Mouse (Mus musculus) T-helper 2 cell (primary cell): ENCODE measurements around the gene Ednra.
"Not testable (repeated sequence)": the region's sequence is repeated elsewhere in the genome, so short reads cannot be mapped to it uniquely, and the experiment has no call there.

Experiments used
- in situ Hi-C: fragments of 300-600 bp; cut with MboI, MseI; formaldehyde crosslinking; loops from one replicate; pipeline ENCODE4 v1.15.1; 2025; ENCODE audit warnings: high pct_unique_total_duplicates

Ednra gene

DNA sequence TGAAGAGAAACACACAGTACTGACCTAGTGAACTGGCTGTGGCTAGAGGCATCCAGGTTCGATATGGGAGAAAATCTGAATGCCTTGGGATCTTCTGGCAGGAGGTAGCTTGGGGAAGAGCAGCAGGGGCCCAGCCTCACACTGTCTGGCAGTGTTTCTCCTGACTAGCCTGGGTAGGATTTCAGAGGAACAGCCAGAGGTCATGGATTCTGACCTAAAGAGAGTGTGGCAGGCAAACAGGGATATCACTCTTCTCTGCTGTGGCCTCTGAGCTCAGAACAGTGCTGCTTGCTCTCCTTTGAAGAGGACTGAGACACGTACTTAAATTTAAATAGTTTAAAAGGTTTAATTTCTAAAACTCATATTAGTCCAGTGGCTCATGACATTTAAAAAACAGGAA, 7.2 kb downstream of the Ednra start:
- in situ Hi-C loops: no loop called here

DNA sequence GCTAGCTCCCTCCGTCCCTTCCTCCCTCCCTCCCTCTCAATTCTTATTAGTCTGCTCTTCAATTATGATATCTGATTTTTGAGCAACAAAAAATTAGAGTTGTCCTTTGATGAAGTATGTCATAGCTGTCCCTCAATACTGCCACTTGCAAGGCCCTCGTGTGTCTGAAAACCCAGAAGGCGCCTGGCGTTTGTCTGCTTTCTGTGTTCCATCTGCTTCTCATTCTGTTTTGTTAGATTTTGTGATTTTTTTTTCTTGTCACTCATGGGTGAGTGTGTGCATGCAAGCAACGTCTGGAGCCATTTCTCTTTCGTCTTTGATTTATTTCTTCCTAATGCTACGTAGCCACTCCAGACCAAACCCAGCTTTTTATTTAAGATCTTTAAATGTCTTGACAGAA, 9.8 kb downstream of the Ednra start:
- in situ Hi-C loops: no loop called here

GRCm38 (mm10) chr8:77713688-77714087, 10.6 kb downstream of the Ednra start:
- in situ Hi-C loops: no loop called here

GRCm38 (mm10) chr8:77704768-77705167, 19.5 kb downstream of the Ednra start:
- in situ Hi-C loops: no loop called here

DNA sequence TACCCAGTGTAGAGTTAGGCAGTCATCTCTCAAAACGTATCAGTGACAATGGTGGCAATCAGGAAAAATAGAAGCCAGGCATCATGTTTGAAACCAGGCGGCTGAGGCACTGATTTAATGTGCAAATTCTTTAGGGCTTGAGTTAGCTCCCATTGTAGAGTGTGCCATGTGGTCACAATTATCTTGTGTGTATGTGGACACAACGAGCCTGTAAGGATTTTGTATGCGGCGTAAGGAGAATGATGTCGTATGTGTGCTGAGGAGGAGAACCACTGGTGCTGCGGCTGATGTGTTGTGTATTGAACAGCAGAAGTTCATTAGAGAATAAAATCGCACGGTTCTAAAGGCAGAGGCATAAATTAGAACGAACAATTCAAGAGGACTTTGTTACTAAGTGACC, 26.2 kb downstream of the Ednra start:
- in situ Hi-C loops: no loop called here

GRCm38 (mm10) chr8:77696182-77696581, 28.1 kb downstream of the Ednra start:
- in situ Hi-C loops: no loop called here

DNA sequence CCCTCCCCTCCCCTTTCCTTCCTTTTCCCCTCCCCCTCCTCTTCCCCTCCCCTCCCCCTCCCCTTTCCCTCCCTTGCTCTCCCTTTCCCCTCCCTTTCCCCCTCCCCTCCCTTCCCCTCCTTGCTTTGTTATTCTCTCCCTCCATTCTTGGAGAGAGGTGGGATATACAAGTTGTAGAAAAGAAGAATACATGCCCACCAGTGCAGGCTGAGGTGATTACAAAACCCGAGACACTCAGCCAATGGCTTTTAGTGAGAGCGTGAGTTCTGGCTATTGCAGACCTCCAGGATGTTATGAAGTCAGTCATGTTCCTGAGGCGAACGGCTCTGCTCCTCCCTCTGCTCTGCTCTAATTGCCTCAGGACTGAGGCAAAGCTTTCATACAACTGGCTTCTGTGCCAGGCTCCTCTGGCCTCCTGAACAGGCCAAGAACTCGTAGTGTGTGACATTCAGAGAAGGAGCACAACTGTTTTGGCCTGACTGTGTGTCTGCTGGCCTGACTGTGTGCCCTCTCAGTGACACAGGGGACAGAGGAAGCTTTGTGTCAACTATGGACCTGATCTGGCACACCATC, 28.7 kb downstream of the Ednra start:
- in situ Hi-C loops: no loop called here

DNA sequence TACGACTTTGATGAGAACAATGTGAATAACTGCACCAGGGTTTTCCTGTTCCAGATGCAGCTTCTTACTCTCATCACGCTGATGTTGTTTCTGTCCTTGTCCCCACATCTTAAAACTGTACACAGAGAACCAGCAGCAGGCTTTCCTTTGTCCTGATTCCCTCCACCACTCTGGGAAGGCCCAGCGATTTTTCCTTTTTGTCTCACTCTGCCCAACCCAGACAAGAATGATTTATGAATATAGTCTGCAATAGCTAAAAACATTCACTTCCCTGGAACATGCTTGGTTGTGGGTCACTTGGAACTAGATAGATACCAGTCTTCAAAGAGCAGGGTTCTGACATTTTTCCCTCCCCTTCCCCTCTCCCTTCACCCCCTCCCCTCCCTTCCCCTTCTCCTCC, 29.2 kb downstream of the Ednra start:
- in situ Hi-C loops: no loop called here

DNA sequence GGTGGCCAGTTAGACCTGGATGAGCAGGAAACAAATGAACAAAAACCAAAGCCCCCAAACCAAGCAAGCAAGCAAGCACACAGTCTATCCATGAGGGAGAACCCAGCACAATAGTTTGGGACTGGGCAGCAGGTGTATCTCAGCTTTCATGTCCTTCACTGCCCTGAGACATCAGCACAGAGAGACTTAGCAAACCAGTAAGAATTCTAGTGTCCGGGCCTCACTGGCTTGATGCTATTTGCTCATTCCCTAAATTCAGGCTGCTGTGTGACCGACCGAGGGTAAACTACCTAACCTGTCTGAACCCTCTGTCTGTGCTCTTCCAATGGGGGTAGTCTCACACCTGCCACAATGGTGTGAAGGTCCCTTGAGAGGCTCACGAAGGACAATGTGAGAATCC, 29.7 kb downstream of the Ednra start:
- in situ Hi-C loops: no loop called here

- in situ Hi-C loops: not testable (repeated sequence)
Measured at GRCm38 (mm10) chr8:77689421-77690059, 34.7 kb downstream of the Ednra start.

DNA sequence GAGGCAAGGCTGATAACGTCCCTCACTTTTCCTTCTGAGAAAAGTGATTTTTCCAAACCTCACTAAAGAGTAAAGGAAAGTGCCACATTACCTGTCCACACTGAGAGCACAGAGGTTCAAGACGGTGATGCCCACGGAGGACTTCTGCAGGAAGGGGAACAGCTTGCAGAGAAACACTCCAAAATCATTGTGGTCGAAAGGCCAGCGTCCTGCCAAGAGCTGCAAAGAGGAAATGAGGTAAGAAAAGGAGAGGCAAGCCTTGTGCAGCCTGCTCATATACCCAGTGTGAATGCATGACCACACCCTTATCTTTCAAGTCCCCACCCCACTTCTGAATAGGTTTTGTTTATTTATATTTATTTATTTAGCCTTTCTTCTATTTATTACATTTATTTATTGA, 35.3 kb downstream of the Ednra start:
- in situ Hi-C loops: no loop called here

GRCm38 (mm10) chr8:77684372-77684771, 39.9 kb downstream of the Ednra start:
- in situ Hi-C loops: no loop called here

DNA sequence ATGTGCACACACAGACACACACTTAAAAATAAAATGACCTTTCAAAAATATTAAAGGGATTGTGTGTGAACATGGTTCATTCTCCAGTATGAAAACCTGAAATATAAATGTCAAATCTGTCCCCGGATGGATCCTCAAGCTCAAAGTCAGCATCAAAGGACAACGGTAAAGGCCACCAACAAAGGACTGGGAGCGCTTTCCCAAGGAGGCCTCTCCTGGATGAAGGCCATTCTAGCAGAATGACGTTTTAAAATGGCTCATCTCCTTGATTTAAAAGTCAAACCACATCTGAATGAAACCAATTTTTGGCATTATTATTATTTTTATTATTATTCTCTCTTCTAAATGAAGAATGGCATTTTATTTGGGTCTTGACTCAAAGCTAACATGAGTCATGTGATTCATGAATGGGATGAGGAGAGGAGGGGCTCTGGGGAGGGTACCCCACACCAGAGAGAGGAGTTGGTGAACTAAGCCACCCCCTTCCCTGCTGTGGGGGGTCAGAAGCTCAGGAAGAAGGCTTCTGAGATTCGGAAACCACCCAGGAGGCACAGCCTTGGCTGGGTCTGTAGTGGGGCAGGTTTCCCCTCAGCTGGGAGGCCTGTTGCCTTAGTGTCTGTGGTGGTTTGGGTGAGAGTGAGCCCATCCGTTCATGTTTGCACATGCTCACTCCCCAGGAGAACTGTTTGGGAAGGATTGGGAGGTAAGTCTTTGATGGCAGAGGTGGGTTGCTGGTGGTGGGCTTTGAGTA, 40.7 kb downstream of the Ednra start:
- in situ Hi-C loops: no loop called here

- in situ Hi-C loops: no loop called here
Measured at GRCm38 (mm10) chr8:77682008-77682934, 42.0 kb downstream of the Ednra start.

GRCm38 (mm10) chr8:77672036-77672435, 52.2 kb downstream of the Ednra start:
- in situ Hi-C loops: no loop called here

GRCm38 (mm10) chr8:77670612-77671363, 53.5 kb downstream of the Ednra start:
- in situ Hi-C loops: no loop called here

GRCm38 (mm10) chr8:77667916-77668315, 56.3 kb downstream of the Ednra start:
- in situ Hi-C loops: no loop called here

DNA sequence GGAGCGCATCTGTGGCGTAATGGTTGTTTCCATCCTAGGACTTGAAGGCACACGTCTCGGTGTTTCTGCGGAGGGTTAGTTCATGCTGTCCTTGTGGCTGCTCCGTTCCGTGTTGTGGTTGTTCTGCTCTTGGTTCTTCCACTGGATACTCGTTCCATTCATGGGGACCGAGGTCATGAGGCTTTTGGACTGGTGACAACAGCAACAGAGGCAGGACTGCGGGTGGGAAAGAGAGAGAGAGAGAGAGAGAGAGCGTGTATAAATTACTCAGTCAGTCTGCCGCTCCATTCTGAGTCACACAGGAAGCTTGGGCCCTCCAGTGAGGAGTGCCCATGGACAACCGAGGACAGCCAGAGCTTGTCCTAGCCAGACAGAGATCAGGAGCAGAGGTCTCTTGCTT, 59.4 kb downstream of the Ednra start:
- in situ Hi-C loops: no loop called here

DNA sequence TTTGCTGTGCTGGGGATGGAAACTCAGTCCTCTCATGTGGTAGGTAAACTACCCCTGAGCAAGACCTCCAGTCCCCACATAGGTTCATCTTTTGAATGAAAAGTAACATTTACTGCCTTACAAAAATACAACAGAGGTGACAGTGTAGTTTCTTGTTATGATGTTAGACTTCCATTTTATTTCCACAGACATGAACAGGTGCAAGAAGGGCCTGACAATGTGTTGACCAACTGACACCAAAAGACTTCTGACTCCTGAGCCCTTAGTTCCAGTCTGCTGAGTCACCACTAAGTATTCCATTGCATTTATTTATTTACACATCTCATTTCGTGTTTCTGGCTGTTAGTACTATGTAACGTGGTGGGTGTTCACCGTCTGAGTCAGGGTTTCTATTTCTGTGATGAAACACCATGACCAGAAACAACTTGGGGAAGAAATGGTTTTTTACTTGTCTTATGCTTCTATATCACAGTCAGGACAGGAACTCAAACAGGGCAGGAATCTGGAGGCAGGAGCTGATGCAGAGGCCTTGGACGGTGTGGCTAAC, 64.7 kb downstream of the Ednra start:
- in situ Hi-C loops: no loop called here

GRCm38 (mm10) chr8:77658356-77658755, 65.9 kb downstream of the Ednra start:
- in situ Hi-C loops: no loop called here

DNA sequence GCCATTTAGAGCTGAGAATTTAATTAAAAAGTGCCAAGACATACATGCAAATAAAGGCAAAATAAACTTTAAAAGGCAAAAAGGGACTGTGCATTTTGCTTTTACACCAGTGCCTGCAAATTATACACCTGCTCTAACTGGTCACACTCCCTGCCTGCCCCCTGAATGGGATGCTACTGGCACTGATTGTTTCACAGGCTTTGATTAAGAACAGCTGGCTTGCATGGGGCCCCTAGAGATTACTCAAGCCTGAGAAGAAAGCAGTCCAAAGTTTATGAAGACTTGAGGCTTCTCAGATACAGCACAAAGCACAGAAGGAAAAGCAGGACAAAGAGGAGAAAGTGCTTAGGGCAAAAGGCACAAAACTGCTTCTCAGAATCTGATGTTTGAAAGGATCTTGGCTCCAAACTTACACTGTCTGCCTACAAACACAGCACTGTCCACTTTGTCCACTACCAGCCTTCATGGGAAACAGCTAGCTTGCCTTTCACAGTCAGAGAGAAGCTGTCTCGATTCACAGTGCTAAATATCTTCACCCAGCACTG, 73.5 kb downstream of the Ednra start:
- in situ Hi-C loops: no loop called here
